Mouse (Mus musculus): Measurements from ENCODE around the gene 1110002E22Rik.

Gene 1110002E22Rik

DNA sequence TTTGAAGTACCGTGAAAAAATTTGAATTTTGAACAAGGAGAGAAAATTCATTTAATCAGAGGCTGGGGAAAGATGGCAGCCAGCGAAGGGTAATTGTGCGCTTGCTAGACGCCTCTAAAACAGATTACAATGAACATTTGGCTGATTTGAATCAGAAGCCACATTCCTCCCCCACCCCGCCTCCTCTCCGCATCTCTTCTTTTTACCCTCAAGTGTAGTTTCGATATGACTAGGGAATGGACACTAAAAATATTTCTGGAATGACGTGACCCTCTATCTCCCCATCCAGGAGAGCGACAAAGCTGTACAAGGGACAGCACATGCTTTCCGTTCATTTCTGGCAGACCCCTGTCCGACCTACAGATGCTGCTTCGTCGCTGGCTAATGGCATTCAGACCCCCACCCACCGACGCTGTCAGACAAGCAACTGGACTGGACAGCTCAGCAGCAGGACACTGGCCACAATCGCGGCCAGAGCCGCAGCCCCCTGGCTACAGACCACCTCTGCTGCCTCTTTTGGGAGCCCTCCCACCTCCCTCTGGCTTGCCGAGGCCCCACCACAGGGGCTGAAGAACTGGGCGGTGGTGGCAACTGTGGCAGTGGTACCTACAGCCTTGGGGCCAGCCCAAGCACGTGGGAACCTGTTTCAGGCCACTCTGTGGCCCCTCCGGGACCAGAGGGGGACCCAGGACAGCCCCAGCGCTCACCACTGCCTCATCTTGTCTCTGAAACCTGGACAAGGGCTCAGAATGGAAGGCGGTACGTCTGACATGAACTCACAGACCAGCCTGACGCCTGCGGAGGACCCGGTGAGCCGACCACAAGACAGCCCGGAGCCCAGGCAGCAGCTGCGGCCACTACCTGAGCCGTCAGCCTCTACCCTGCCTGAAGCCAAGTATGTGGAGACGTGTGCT lies at the start of gene 1110002E22Rik:
1110002E22Rik (plus strand) TSS at position 321 of the 914 bp plus-strand sequence.
- DNase-seq (ENCODE audit: low spot score), result no peak

DNA sequence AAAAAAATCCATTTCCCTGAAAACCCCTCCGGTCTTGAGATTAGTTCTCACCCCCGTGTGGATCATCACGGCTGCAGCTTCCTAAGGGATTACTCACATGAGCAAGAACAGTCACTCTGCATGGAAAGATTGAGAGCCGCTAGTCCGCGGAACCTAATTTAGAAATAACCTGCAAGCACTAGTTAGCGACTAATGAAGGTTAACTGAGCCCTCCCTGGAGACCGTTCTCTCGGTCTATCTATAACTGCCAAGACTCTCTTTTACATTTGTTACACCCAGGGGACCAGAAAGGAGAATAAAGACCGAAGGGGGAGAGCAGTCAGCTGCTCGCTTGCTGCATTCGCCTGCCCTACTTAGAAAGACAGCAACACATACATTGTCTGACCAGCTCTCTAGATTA lies 48.0 kb upstream of the 1110002E22Rik start:
- no peak for DNase-seq (ENCODE audit: low spot score)

DNA sequence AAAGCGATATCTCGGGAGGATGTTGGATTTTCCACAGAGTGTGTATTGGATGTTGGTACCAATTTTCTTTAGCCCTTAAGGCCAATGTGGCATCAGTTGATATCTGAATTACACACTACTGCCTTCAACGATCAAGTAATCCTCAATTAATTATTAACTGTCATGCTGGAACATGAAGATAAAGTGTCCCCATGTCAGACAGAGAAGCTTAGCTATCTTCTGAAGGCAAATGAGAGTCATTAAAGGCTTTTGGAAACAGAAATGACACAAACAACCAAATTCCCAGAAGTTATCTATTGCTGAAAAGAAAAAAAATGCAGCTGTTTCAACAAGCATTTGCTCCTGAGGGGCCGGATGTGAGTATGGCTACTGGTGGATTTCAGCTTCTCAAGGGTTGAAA lies 42.8 kb upstream of the 1110002E22Rik start:
- no peak for DNase-seq (ENCODE audit: low spot score)

DNA sequence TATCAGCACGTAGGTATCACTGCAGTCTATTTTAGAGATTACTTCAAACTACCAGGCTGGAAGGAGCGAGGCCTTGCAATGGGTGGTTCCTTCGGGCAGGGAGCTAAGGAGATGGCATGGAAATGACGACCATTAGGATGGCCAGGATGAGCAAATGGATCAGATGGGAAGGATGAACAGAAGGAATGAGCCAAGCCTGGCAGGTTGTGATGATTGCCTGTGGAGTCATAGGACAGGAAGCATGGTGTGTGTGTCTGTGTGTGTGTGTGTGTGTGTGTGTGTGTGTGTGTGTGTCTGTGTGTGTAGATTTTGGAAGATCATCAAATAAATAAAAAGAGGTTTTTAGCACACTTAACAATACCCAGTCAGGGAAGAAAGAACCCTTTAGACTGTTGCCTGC lies 42.2 kb upstream of the 1110002E22Rik start:
- no peak for DNase-seq (ENCODE audit: low spot score)

DNA sequence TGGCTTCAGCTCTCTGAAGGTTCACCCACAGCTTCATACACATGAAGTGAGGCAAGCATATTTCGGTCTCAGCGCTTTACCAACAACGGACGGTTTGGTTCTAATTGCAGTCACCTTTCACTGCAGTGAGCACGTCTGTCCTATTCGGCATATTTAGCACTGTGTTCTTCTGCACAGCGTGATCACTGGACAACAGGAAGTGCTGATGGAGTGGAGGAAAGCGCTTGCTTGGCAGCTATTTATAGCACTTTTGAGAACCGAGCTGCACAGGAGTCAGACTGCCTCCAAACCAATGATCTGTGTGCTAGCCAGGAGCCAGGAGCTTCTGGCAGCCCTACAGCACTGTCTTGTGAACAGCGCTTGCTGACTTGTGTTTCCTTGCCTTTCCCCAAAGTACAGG lies 38.6 kb upstream of the 1110002E22Rik start:
- no peak for DNase-seq (ENCODE audit: low spot score)

DNA sequence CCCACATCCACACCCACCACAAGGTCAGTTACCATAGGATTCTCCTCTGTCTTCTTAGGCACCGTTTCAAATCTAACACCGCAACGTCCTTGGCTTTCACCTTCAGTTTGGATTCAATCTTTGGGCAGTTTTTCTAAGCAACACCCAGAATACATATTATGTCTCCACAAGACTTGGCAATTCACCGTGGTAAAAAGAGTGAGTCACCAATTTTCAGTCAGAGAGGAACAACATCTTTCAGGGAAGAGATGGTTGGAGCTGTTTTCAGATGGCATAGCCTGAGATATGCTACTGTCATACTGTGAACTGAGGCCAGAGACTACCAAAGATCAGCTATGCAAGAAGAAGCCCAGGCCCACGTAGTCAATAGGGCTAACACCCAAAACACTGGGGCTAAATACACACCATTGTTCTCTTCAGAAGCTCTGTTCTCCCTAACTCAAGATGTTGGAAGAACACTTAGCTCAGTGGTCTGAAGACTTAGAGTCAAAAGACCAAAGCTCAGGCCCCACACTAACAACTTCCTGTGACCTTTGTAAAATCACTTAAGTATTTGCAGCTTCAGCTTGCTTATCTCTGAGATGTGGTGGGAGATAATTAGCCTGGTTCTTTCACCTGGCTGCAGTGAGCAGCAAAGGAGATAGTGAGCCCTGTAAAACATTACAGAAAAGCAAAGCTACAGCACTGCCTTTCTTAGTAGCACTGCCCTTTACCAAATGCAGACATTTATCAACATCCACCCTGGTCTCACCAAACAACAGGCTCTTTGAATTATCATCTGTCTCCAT lies 37.1 kb upstream of the 1110002E22Rik start:
- DNase-seq (ENCODE audit: low spot score), result no peak

DNA sequence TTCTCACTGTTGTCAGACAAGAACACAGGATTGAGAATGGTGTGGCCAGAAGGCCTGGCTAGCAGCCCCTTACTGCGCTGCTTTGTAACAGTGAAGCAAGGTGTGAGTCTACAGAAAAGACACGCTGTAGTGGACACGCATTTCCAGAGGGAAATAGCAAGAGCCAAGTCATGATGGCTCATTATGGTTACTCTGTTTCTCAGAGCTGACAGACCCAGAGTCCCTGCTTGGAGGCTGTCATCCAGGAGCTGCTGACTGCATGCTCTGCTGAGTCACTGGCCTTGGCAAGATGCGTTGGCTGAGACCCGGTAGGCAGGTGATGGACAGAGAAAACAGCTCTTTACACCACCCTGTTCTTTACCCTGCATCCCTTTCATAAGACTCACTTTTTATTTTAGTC lies 35.5 kb upstream of the 1110002E22Rik start:
- DNase-seq (ENCODE audit: low spot score), result no peak

DNA sequence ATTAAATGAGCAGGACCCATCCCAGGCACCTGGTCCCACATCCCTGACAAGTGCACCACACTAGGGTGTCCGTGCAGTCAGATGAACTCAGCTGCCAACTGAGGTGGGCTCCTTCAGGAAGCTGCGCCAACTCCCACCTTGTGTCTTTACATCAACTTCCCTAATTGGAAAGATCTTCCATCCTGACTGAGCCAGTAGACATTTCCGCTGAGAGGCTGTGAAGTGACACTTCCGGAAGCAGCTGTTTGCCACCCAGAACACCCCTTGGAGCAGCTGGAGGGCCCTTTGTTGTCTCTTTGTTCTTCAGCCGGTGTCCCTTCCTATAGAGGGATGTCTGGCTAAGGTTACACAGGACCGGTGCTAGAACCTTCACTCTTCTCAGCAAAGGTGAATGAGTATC lies 34.3 kb upstream of the 1110002E22Rik start:
- DNase-seq (ENCODE audit: low spot score), result no peak

DNA sequence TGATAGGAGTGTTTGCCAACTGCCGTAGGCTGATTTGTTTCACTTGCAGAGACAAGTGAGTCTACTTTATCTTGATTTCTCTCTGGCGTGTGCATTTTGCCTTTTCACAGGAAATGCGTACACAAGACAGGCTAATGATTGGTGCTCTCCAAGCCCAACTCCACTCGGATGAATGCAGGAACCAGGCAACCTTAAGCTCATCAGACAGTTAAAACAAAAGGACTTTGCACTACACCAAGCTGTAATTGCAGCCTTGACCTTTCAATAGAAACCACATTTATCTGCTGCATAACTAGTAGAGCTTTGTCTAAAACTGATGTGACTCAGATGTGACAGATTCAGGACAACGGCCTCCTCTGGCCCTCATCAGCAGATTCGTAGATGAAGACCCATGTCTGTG lies 30.9 kb upstream of the 1110002E22Rik start:
- no peak for DNase-seq (ENCODE audit: low spot score)

DNA sequence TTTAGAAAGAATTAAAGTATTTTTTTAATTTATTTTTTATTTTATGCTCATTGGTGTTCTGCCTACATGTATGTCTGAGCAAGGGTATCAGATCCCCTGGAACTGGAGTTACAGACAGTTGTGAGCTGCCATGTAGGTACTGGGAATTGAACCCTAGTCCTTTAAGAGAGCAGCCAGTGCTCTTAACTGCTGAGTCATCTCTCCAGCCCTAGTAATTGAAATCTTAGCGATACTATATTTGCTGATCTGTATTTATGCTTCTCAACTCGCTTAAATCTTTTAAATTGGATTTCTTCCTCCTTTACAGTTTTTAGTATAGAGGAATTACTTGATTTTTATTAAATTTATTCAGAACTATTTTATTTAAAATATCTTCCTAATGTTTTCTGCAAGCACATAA lies 23.9 kb upstream of the 1110002E22Rik start:
- DNase-seq (ENCODE audit: low spot score), result no peak

DNA sequence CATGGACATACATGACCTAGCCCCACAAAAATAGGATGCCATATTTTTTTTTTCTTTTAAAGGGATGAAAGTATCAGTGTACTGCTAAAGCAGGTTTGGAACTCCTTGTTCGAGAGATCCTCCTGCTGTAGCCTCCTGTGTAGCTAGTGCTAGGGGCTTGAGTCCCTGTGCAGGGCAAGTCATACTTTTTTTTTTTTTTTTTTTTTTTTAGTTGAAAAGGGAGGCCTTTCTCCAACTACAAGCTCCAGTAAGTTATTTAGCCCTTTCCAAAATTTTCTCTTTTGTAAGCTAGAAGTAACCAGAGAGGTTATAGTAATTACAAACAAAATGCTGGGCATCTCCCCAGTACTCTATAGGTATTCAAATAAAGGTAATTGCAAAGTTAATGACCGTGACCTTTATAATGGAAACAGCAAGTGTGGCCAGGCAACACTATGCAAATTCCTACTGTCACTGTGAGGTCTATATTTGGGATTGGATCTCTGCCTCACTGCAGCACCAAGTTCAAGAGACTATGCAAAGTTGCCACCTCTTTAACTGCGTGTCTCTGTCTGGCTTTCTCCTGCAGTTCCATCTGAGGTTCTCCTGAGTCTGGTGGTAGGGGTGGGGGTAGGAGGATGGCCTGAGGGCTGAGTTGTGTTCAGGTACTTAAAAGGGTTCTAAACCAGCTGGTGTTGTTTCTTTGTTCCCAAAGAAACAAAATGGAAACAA lies 23.1 kb upstream of the 1110002E22Rik start:
- no peak for DNase-seq (ENCODE audit: low spot score)

DNA sequence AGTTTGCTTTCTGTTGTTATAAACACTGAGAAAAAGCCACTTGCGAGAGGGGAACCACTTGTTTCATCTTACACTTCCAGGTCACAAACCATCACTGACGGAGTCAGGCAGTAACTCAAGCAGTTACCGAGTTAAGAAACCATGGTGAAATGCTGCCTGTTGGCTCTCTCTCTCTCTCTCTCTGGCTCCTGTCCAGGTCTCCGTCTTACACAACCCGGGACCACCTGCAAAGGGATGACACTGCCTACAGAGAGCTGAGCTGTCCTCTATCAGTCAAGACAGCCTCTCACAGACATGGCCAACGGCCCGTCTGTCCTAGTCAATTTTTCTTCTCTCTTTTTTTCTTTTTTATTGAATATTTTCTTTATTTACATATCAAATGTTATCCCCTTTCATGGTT lies 21.5 kb upstream of the 1110002E22Rik start:
- no peak for DNase-seq (ENCODE audit: low spot score)

DNA sequence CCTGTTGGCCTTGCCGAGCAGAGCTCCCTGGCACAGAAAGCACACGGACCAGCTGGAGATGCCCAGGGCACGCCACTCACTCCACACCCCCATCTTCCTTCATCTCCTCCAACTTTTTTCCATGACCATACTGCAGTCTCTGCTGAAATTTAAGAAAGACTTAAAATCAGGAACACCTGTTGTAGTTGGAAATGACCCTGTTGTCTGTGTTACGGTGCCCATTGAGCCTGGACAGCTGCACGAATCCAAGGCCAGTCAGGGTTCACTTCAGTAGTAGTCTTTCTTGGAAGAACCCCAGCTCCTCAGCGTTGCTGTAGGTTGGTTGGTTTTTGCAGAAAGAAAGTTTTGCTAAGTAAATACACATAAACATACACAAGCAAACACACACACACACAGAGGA lies 15.3 kb upstream of the 1110002E22Rik start:
- DNase-seq (ENCODE audit: low spot score), result no peak

DNA sequence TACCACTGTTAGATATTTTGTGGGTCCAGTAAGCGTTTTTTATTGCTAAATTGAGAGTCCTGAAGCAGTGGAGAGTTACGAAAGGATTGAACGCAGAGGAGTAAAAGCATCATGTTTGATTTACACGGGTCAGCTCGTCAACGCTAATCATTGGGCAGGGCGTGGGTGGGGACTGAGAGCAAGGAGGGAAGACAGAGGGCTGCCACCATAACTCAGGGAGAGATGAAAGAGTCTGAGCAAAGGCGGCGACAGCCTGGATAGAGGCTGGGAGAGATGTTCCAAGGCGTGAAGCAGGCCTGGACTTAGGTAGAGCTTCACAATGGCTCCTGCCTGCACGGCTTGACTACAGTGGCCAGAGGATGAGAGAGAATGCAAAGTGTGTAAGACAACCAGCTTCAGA lies 14.1 kb upstream of the 1110002E22Rik start:
- DNase-seq (ENCODE audit: low spot score), result peak; percentile 22

DNA sequence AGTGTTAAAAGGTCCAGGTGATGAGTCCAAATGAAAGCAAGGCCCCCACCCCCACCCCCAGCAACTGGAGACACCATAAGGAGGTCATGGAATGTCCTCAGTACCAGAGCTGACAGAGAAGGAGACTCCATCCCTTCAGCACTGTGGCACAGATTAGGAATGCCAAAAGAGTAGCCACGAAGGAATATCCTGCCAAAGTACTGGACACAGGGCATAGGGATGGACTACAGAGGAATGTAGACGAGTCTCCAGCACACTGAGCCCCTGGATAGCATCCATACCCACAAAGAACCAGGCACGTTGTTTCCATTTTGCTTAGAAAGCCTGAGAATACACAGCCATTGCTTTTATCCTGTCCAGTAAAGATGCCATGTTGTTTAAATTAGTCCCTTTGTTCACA lies 13.4 kb upstream of the 1110002E22Rik start:
- no peak for DNase-seq (ENCODE audit: low spot score)

DNA sequence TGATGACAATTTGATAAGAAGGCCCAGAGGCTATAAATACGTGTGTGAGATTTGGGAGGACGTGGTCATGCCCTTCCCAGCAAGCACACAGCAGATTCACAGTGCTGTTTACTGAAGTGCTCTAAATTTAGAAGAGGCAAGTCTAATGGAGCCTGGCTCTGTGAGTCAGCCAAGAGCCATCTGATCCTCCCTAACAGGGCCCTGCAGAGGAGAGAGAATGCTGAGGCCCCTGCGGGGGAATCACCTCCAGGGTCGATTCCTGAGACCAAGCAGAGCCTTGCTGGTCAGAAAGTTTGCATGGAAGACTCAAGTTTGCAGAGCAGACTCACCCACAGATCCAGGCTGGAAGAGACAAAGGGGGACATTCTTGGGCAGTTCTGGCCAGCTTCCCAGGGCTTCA lies 10.9 kb upstream of the 1110002E22Rik start:
- no peak for DNase-seq (ENCODE audit: low spot score)

DNA sequence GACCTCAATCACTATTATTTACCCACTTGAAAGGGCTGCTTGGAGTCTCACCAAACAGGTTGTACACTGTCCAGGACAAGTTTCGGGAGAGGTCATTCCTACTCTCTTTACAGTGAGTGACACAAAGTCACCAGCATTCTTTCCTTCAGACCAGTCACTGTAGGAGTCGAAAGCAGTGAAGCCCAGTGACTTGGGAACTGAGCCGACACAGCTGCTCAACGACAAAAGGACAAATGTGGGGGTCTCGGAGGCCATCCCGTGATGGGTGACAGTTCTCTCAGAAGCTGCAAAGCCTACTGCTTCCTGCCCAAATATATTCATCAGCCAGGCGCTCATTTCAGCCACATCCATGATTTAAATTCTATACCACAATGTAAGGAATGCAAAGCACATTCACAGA lies 7.9 kb upstream of the 1110002E22Rik start:
- no peak for DNase-seq (ENCODE audit: low spot score)

DNA sequence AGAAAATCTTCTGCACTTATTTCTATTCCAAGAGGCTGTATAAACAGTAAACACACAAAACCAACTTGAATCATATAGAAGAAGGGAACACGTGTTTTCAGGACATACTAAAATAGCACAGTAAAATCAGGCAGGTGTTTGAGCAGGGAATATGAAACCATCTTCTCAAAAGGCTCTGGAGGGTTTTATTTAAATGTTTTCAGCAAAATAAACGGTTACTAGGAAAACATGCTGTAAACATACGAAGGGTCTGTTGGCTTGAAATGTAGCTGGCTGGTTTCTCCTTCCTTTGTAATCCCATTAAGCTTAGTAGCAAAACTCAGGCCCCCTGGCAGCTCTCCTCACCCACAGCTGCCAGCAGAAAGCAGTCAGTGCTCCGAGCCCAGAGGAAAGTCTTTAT lies 6.6 kb upstream of the 1110002E22Rik start:
- no peak for DNase-seq (ENCODE audit: low spot score)

DNA sequence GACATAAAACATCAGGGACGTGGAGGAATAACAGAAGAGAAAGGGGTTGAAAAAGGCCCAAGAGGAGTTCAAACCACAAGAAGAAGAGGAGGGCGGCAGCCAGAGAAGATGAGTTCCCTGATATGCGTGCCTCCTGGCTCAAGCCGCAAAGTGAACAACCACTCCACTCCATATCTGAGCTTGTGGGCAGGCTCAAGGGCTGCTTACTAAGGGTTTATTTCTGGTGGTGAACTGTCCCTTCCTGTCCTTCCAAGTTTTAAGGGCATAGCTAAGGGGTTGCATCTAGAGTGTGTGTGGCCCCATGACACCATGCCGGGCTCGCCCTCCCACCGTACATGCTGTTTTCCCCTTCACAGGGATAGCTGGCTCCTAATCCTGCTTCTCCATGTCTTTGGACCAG lies 4.4 kb upstream of the 1110002E22Rik start:
- DNase-seq (ENCODE audit: low spot score), result no peak

DNA sequence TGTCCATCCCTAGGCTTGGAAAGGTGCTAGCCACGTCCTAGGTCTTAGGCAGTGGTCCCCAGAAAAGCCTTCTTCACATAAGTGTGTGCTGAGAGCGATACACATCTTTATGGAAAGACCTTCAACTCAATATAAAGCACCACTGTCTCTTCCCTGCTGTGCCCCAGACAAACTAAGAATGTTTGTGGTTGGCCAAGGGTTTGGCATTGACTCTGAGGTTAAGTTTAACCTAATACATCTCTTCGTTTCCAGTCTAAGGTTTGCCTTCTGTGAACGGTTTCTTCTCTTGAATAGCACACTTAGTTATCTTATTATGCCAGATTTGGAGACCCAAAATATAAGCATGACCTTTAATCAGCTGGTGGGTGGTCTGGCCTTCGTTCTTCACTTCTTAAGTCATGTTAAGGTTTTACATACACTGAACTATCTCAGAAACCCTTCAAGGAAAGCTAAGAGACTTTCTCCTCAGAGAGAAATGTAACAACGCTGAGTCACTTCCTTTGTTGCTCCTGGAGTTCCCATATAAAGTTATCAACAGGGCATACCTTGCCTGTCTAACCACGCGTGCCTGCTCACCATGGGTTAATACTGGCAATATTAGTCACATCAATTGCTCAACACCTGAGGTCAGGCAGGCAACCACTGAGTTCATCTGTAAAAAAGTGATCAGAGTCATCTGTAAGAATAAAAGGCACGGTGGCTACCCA lies 3.5 kb upstream of the 1110002E22Rik start:
- DNase-seq (ENCODE audit: low spot score), result no peak

DNA sequence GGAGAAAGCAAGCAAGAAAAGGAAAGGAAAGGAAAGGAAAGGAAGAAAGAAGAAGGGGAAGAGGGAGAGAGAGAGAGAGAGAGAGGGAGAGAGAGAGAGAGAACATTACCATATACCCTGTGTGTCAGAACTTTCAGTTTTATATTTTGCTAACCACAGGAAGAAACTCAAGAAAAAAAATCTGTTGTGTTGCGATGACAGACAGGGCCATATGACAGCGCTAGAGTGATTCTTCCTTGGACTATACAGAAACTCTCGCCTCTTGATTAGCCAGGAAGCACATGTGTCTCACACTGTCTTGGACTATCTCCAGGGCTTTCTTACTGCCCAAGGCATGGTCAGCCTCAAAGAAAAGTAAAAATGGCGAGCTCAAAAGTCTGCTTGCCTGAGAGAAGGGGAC lies 2.2 kb upstream of the 1110002E22Rik start:
- no peak for DNase-seq (ENCODE audit: low spot score)

DNA sequence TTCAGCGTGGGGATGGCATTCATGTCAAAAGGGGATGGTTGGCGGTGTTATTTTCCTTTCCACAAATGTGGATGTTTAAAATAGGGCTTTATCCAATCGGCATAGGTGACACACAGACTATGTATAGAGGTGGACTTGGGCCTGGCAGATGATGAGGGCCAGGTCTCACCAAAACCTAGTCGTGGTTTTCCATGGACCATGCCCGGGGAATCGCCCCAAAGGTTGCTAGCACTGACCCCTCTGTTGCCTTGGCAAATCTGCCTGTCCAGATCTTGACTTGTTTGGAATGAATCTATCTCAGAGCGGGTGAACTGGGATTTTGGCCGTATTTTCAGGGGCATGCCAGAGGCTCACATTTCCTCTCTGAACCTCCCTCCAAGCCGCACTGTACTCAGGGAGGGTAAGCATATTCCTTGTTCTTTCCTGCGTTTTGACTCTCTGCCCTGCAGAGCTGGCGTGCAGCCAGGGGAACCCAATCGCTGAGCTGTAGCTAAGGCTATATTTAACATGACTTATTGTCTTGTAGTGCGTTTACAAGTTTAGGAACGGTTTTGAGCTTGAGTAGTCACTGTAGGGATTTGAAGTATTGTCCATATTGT lies 1.0 kb upstream of the 1110002E22Rik start:
- DNase-seq (ENCODE audit: low spot score), result no peak
